Mouse (Mus musculus): Measurements from ENCODE around the gene Col5a1.

DNA sequence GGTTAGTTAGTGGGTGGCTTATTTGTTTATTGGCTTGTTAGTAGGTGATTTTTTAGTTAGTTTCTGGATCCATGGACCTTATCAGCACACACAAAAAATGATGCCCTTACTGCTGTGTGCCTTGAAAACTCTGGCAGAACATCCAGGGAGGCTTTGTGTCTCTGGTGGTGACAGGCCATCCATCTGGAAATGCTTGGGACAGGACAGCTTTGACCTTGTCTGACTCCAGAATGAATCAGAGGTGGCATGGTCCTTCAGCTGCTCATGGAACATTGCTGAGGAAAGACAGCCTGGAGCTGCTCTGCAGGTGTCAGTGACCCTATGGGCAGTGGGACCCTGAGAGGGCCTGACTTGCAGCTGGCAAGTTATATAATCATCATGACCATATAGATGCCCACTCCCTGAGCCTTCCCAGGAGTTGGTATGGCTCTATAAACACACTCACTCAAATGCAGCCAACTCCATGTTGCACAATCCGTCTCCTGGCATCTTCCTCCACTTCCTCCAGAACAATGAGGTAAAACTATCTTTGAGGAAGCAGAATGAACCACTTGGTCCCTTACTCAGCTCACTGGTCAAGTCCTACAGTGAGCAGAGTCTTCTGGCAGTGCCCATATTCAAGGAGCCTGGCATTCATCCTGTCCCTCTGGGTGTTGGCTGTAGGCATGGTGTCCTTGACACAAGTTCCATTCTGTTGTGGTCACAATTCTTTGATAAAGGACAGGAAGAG lies 26.5 kb downstream of the Col5a1 start:
- TF ChIP-seq CTCF (IDR thresholded peaks at IDR 0.05; ENCODE audit: insufficient read depth, low read depth, low read length) (no peak), POLR2A (IDR thresholded peaks at IDR 0.05; ENCODE audit: insufficient read depth, low read depth, low read length) (no peak)

Data from olfactory bulb, adult 2 months (tissue).